Mouse (Mus musculus) kidney, postnatal 14 days (tissue): ENCODE measurements around the gene Itga7.
"Not testable (repeated sequence)": the region's sequence is repeated elsewhere in the genome, so short reads cannot be mapped to it uniquely, and the experiment has no call there.

ENCODE experiments used
- DNase-seq: peaks from one replicate; pipeline ENCODE4 v3.0.0; 2022; ENCODE audit warnings: mixed read lengths

The Itga7 gene

GRCm38 (mm10) chr10:128937756-128938390, 4.3 kb downstream of the Itga7 start:
- no peak for DNase-seq

- peak; percentile 90 for DNase-seq
Observed at GRCm38 (mm10) chr10:128938457-128938856, 4.8 kb downstream of the Itga7 start.

- DNase-seq, result peak; percentile 62
Observed at GRCm38 (mm10) chr10:128938974-128939373, 5.4 kb downstream of the Itga7 start.

- DNase-seq, result no peak
Observed at GRCm38 (mm10) chr10:128940475-128941061, 7.0 kb downstream of the Itga7 start.

- DNase-seq, result peak; percentile 51
Observed at GRCm38 (mm10) chr10:128945675-128946074, 12.1 kb downstream of the Itga7 start.

GRCm38 (mm10) chr10:128947496-128947895, 13.9 kb downstream of the Itga7 start:
- no peak for DNase-seq

- no peak for DNase-seq
Observed at GRCm38 (mm10) chr10:128950208-128950887, 16.7 kb downstream of the Itga7 start.

GRCm38 (mm10) chr10:128958340-128958739, 24.7 kb downstream of the Itga7 start:
- DNase-seq, result no peak

- DNase-seq, result no peak
Observed at GRCm38 (mm10) chr10:128960142-128960541, 26.5 kb downstream of the Itga7 start.

GRCm38 (mm10) chr10:128960590-128961584, 27.3 kb downstream of the Itga7 start, which contains the start of gene Mettl7b:
Gene Mettl7b, minus strand, starts transcription at chr10:128960988.
- peak; percentile 73 for DNase-seq

GRCm38 (mm10) chr10:128964961-128965360, 31.3 kb downstream of the Itga7 start:
- peak; percentile 73 for DNase-seq

GRCm38 (mm10) chr10:128965871-128966270, 32.3 kb downstream of the Itga7 start:
- DNase-seq, result no peak

GRCm38 (mm10) chr10:128968341-128968749, 34.7 kb downstream of the Itga7 start:
- no peak for DNase-seq

- DNase-seq, result no peak
Observed at GRCm38 (mm10) chr10:128970740-128971250, 37.2 kb downstream of the Itga7 start.

GRCm38 (mm10) chr10:128972841-128973240, 39.2 kb downstream of the Itga7 start:
- DNase-seq, result no peak

- DNase-seq, result no peak
Observed at GRCm38 (mm10) chr10:128976395-128976794, 42.8 kb downstream of the Itga7 start.

- peak; percentile 67 for DNase-seq
Observed at GRCm38 (mm10) chr10:128977522-128978114, 44.0 kb downstream of the Itga7 start.

GRCm38 (mm10) chr10:128980644-128981365, 47.2 kb downstream of the Itga7 start:
- DNase-seq, result no peak

GRCm38 (mm10) chr10:128989131-128989530, 55.5 kb downstream of the Itga7 start, which contains the start of gene Olfr9:
Gene Olfr9, plus strand, starts transcription at chr10:128989431.
- not testable (repeated sequence) for DNase-seq

- not testable (repeated sequence) for DNase-seq
Observed at GRCm38 (mm10) chr10:128990129-128990850, 56.7 kb downstream of the Itga7 start.
